In genomic region chr9:22307156-22307919, GRCm38 (mm10) we compare ENCODE assay signal across 8 mouse cellular contexts. TPM values are rescaled to one million over a fixed set of nuclear protein-coding genes. Genes with fewer than 3 reads are reported as not detected.
DNase-seq lines count a peak whose midpoint lies in the region; ATAC-seq and TF ChIP-seq lines count a peak whose summit lies in the region.

TSS of gene Zfp810 (minus strand) at chr9:22307648.

- peak within 1 kb of the TSS; percentile 93 for H3K27ac ChIP-seq in forebrain, postnatal 0 days (ENCODE audit: low read depth, low read length)
- H3K27ac ChIP-seq in neural tube, embryonic 14.5 days (ENCODE audit: low read depth, low read length), result peak within 1 kb of the TSS; percentile 93
- peak within 1 kb of the TSS; percentile 42; the same call in 1 of the 2 replicates for H3K27ac ChIP-seq in testis, adult 2 months (ENCODE audit: control insufficient read depth, insufficient read depth, low read depth, low read length)

- no peak for TF ChIP-seq CTCF in G1E (IDR thresholded peaks at IDR 0.05; ENCODE audit: low read depth, low read length)
- TF ChIP-seq CTCF in forebrain, postnatal 0 days (IDR thresholded peaks at IDR 0.05; ENCODE audit: low read depth), result no peak
- no peak for TF ChIP-seq CTCF in testis, adult 2 months (IDR thresholded peaks at IDR 0.05; ENCODE audit: control insufficient read depth, insufficient read depth, insufficient replicate concordance, low read depth, low read length)

- peak within 1 kb of the TSS; percentile 99 for H3K9ac ChIP-seq in forebrain, postnatal 0 days
- peak within 1 kb of the TSS; percentile 97 for H3K9ac ChIP-seq in neural tube, embryonic 14.5 days (replicated peaks; ENCODE audit: low read depth, low read length)

- TF ChIP-seq POLR2A in testis, adult 2 months (IDR thresholded peaks at IDR 0.05; ENCODE audit: control insufficient read depth, low read depth, low read length), result peak; percentile 40; the same call in 1 of the 2 replicates

- intact Hi-C loops in heart, postnatal 36 days (cut with DNase I), result loop anchor here (1.0 to 5.0 kb wide), 2 partner anchors 21 to 80 kb away; partner anchors contain the start of gene Zfp809

- peaks cover 28% of the 10 kb centered on the region for H3K36me3 ChIP-seq in G1E (replicated peaks)
- peaks cover 21% of the 10 kb centered on the region for H3K36me3 ChIP-seq in forebrain, postnatal 0 days (ENCODE audit: insufficient read depth)
- H3K36me3 ChIP-seq in neural tube, embryonic 14.5 days (ENCODE audit: control insufficient read depth, insufficient read depth, low read length), result peaks cover 12% of the 10 kb centered on the region
- no peaks in the 10 kb centered on the region for H3K36me3 ChIP-seq in testis, adult 2 months (ENCODE audit: control insufficient read depth, insufficient read depth, low read length)

- peak; percentile 99 for ATAC-seq in G1E (ENCODE audit: extremely low read depth, insufficient number of reproducible peaks, low FRiP score, poor library complexity, severe bottlenecking)
- ATAC-seq in forebrain, postnatal 0 days, result peak; percentile 100
- ATAC-seq in neural tube, embryonic 14.5 days (ENCODE audit: low read depth), result peak; percentile 99

- peaks cover 16% of the 10 kb centered on the region for H3K9me3 ChIP-seq in G1E (replicated peaks)
- peaks cover 10% of the 10 kb centered on the region; the same call in 1 of the 2 replicates for H3K9me3 ChIP-seq in forebrain, postnatal 0 days (ENCODE audit: low read length)
- H3K9me3 ChIP-seq in neural tube, embryonic 14.5 days (ENCODE audit: control insufficient read depth, low read length), result no peaks in the 10 kb centered on the region

- no peaks in the 10 kb centered on the region for H3K27me3 ChIP-seq in G1E (ENCODE audit: insufficient read depth, low read length)
- no peaks in the 10 kb centered on the region for H3K27me3 ChIP-seq in forebrain, postnatal 0 days (ENCODE audit: insufficient read depth, low read length)
- no peaks in the 10 kb centered on the region for H3K27me3 ChIP-seq in neural tube, embryonic 14.5 days (ENCODE audit: control insufficient read depth, insufficient read depth, low read length)
- no peaks in the 10 kb centered on the region for H3K27me3 ChIP-seq in testis, adult 2 months (ENCODE audit: control insufficient read depth, insufficient read depth, low read length)

- H3K4me1 ChIP-seq in G1E (ENCODE audit: insufficient read depth, low read depth, low read length), result peaks cover 28% of the 10 kb centered on the region
- H3K4me1 ChIP-seq in forebrain, postnatal 0 days (ENCODE audit: insufficient read depth), result peaks cover 7% of the 10 kb centered on the region; the same call in 1 of the 2 replicates
- 0 out of 2 replicates have a peak, but pooled peaks cover 4% of the 10 kb centered on the region for H3K4me1 ChIP-seq in neural tube, embryonic 14.5 days (ENCODE audit: control insufficient read depth, insufficient read depth, low read length)
- H3K4me1 ChIP-seq in testis, adult 2 months (ENCODE audit: control insufficient read depth, insufficient read depth, low read length), result peaks cover 4% of the 10 kb centered on the region

- DNase-seq in G1E (ENCODE audit: low spot score), result peak; percentile 98
- peak; percentile 90 for DNase-seq in cerebellum, adult 8-10 months
- peak; percentile 97 for DNase-seq in forebrain, postnatal 0 days
- DNase-seq in heart, postnatal 36 days, result peak; percentile 83 to 86
- DNase-seq in layer of hippocampus, adult 18-20 months (ENCODE audit: low spot score in 2 of 2), result peak; percentile 92 to 96
- peak; percentile 96 to 97 for DNase-seq in lung, adult 18-20 months

- peak within 1 kb of the TSS; percentile 86 for H3K4me2 ChIP-seq in forebrain, postnatal 0 days (ENCODE audit: low read depth)
- peak within 1 kb of the TSS; percentile 59 for H3K4me2 ChIP-seq in neural tube, embryonic 14.5 days (ENCODE audit: low read depth, low read length)

- H3K4me3 ChIP-seq in G1E (ENCODE audit: low read depth, low read length), result peak within 1 kb of the TSS; percentile 96
- peak within 1 kb of the TSS; percentile 91 for H3K4me3 ChIP-seq in forebrain, postnatal 0 days (ENCODE audit: low read depth, low read length)
- H3K4me3 ChIP-seq in neural tube, embryonic 14.5 days (ENCODE audit: low read depth, low read length), result peak within 1 kb of the TSS; percentile 60
- peak within 1 kb of the TSS; percentile 90 for H3K4me3 ChIP-seq in testis, adult 2 months (ENCODE audit: control insufficient read depth, low read depth, low read length)

- under 1% methylated on average over 56 of the region's 56 CpGs for WGBS in forebrain, postnatal 0 days
- under 1% methylated on average over 56 of the region's 56 CpGs for WGBS in neural tube, embryonic 14.5 days

RNA-seq across cellular contexts. Expression of gene Zfp810, which starts in this region (rescaled TPM):
- 17.6 and 18.4 TPM in 2 replicates for total RNA-seq in G1E (2014; fragmentation: Nextera tagmentation)
- 12.6 and 13.2 TPM in 2 replicates for total RNA-seq in G1E (2017)
- 3.0 and 3.3 TPM in 2 replicates for polyA plus RNA-seq in G1E (2012)
- total RNA-seq in forebrain, postnatal 0 days (2014; rRNA removed), result 37.1 and 51.3 TPM in 2 replicates
- polyA plus RNA-seq in forebrain, postnatal 0 days (2015; fragmentation: Nextera tagmentation; extraction: Ambion mirVana), result 20.1 and 27.5 TPM in 2 replicates
- 1 to 10 TPM; 6.3 to 8.2 TPM for total RNA-seq in heart, postnatal 36 days (2021)
- total RNA-seq in layer of hippocampus, adult 18-20 months (2021), result 10 to 100 TPM; 14.5 TPM
- 37.7 and 42.8 TPM in 2 replicates for polyA plus RNA-seq in neural tube, embryonic 14.5 days (2014; fragmentation: Nextera tagmentation; extraction: Ambion mirVana)
- polyA plus RNA-seq in testis, adult 2 months (2012; rRNA removed), result 2.5 and 2.6 TPM in 2 replicates

Comparison
In these comparisons a context has a peak if more than half of its experiments do, and no peak if none do; other contexts are left out.
1. Peak in every context shown above with its lines: DNase-seq, ATAC-seq, H3K4me3 ChIP-seq and H3K27ac ChIP-seq.
2. H3K27ac ChIP-seq: peak in every context shown above with its lines; median percentile 93 in forebrain, postnatal 0 days; 93 in neural tube, embryonic 14.5 days; 42 in testis, adult 2 months.